Mouse (Mus musculus) midbrain, embryonic 14.5 days (tissue): ENCODE data around the gene Stt3b. TPM values are rescaled to one million over a fixed set of nuclear protein-coding genes. Genes with fewer than 3 reads are reported as not detected.
A peak's percentile ranks its signal among the peaks of the same experiment; 100 is the strongest.

ENCODE experiments used
- ATAC-seq: fragments of 200-750 bp; cut with Nextera tagmentation; 2 replicates; pipeline ENCODE4 v1.8.0; 2017; ENCODE audit warnings: moderate number of reproducible peaks, moderate library complexity; ENCODE audit not compliant: low FRiP score, low TSS enrichment
- DNase-seq: peaks from one replicate; pipeline ENCODE4 v3.0.0-alpha.2; 2015
- H3K27ac ChIP-seq: fragments of 300-500 bp; sonication (generic); replicated peaks from 2 replicates; pipeline ENCODE4 v1.5.1; 2014; ENCODE audit warnings: mild to moderate bottlenecking, low read depth, low read length, moderate library complexity
- H3K27me3 ChIP-seq: fragments of 300-500 bp; sonication (generic); 2 replicates; pipeline ENCODE4 v1.6.1; 2014; ENCODE audit warnings: low read length, control low read depth, mixed read lengths; ENCODE audit not compliant: control insufficient read depth, insufficient read depth
- H3K36me3 ChIP-seq: fragments of 300-500 bp; sonication (generic); 2 replicates; pipeline ENCODE4 v1.6.1; 2014; ENCODE audit warnings: low read length, control low read depth; ENCODE audit not compliant: control insufficient read depth, insufficient read depth
- H3K4me1 ChIP-seq: fragments of 300-500 bp; sonication (generic); 2 replicates; pipeline ENCODE4 v1.6.1; 2014; ENCODE audit warnings: mild to moderate bottlenecking, antibody characterized with exemption, low read length, control low read depth; ENCODE audit not compliant: control insufficient read depth, insufficient read depth
- H3K4me2 ChIP-seq: fragments of 300-500 bp; sonication (generic); 2 replicates; pipeline ENCODE4 v1.6.1; 2014; ENCODE audit warnings: mild to moderate bottlenecking, low read length, moderate library complexity
- H3K4me3 ChIP-seq: fragments of 300-500 bp; sonication (generic); replicated peaks from 2 replicates; pipeline ENCODE4 v1.5.1; 2014; ENCODE audit warnings: low read depth, low read length
- H3K9ac ChIP-seq: fragments of 300-500 bp; sonication (generic); replicated peaks from 2 replicates; pipeline ENCODE4 v1.6.1; 2014; ENCODE audit warnings: mild to moderate bottlenecking, low read length, moderate library complexity
- H3K9me3 ChIP-seq: fragments of 300-500 bp; sonication (generic); 2 replicates; pipeline ENCODE4 v1.6.1; 2016; ENCODE audit warnings: low read length, control low read depth, mixed read lengths; ENCODE audit not compliant: control insufficient read depth
- WGBS: fragments of 180-500 bp; shearing (Covaris S2); extraction: QIAGEN DNeasy Blood & Tissue Kit; methylation state at CpG from one replicate; pipeline ENCODE4 v1.1.7; 2014; 5-methylcytosine and 5-hydroxymethylcytosine counted together
- polyA plus RNA-seq: library from polyadenylated mRNA; unstranded; fragments of >200 nt; fragmentation: Nextera tagmentation; extraction: Ambion mirVana; gene quantifications from 2 replicates; pipeline ENCODE4 v1.2.1, GENCODE M21; 2014

The Stt3b gene
- polyA plus RNA-seq, 1 experiment from 2014 or later: 101 TPM

DNA sequence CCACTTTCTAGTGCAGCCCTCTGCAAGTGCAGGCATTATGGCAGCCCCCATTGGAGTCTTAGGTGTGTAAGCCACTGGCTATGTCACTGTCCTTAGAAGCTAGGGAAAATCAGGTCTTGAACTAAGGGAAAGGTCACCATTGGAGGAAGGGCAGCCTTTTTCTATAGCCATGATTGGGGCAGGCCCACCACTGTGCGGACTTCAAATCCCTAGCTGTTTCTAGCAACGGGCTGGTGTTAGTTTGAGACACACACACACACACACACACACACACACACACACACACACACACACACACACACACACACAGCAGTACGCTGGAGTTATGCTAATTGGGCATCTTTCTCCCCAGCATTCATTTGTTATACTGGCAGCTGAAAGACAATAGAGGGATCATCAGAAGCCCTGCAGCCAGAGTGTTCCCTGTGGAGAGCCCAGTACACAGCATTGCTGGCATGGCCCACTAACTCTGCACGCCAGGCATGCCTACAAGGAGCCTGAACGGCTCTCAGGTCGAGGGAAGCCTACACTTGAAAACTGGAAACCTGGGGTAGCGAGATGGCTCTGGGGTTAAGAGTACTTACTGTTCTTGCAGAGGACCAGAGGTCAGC, 85.4 kb downstream of the Stt3b start:
- ATAC-seq (peak; percentile 68; the same call in 1 of the 2 replicates), DNase-seq (peak; percentile 68)
- Histone ChIP-seq H3K9ac (no peak overlapping the region), H3K36me3 (no peaks in the 10 kb centered on the region), H3K27me3 (no peaks in the 10 kb centered on the region), H3K4me1 (no peaks in the 10 kb centered on the region), H3K4me2 (no peak overlapping the region), H3K4me3 (no peak overlapping the region), H3K9me3 (no peaks in the 10 kb centered on the region), H3K27ac (no peak overlapping the region)
- 16% methylated on average over 7 of the region's 7 CpGs for WGBS

DNA sequence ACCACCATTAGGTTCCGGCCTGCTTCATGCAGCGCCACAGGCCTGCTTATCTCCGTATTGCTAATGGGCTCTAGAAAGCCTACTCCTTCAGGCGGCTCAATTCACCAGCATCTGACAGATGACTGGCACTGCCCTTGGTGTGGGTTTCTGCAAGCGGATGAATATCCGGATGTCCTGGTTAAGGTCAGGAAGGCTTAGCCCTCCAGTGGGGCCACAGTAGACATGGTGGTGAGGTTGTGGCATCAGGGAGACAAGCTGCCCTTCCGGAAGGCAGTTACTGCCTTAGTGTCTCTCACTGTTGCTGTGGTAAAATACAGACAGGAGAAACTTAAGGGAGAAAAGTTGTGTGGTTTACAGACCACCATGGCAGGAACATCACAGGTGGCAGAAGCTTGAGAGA, 89.0 kb downstream of the Stt3b start:
- 90% methylated on average over 7 of the region's 7 CpGs for WGBS
- Histone ChIP-seq H3K27ac (no peak overlapping the region), H3K27me3 (no peaks in the 10 kb centered on the region), H3K36me3 (no peaks in the 10 kb centered on the region), H3K4me2 (no peak overlapping the region), H3K9ac (no peak overlapping the region), H3K9me3 (no peaks in the 10 kb centered on the region), H3K4me1 (no peaks in the 10 kb centered on the region), H3K4me3 (no peak overlapping the region)
- ATAC-seq (no peak), DNase-seq (no peak)

DNA sequence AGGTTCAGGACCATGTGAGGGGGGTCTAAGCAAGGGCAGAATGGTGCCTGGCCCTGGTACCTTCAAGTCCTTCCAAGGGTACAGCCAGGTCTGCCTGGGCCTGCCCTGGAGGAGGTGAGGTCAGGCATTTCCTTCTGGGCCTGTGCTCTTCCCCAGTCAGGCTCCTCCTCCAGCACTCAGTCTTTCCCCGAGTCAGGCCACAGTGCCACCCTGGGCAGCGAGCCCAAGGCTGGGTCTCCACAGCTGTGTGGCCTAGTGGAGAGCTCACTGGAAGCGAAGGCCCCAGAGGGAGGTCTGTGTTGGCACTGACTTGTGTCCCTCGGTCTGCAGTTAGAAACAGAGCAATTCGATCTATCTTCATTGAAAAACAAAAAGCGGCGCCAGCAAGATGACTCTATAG, 89.8 kb downstream of the Stt3b start:
- ATAC-seq (no peak), DNase-seq (no peak)
- H3K9me3 ChIP-seq: no peaks in the 10 kb centered on the region
- H3K27ac ChIP-seq: no peak overlapping the region
- no peak overlapping the region for H3K4me2 ChIP-seq
- H3K4me1 ChIP-seq: peaks cover 4% of the 10 kb centered on the region; the same call in 1 of the 2 replicates
- WGBS: 79% methylated on average over 7 of the region's 7 CpGs
- no peaks in the 10 kb centered on the region for H3K27me3 ChIP-seq
- no peak overlapping the region for H3K9ac ChIP-seq
- no peak overlapping the region for H3K4me3 ChIP-seq
- H3K36me3 ChIP-seq: no peaks in the 10 kb centered on the region

DNA sequence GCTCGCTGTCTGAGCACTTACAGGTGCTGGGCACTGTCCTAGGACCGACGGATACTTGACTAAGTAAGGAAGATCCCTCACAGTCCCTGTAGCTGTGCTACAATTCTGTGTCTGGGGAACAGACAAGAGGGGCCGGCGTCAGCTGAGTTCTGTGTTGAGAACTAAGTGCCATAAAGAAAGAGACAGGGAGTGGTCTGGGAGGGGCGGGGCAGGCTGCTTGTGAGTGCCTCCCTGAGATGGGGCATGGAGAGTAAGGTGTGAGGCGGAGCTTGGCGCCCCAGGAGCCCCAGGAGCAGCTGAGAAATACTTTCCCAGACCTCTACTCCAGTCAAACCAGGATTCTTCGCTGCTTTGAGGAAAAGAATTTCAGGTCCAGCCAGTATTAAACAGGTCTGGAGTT, 92.2 kb downstream of the Stt3b start:
- Histone ChIP-seq H3K9me3 (no peaks in the 10 kb centered on the region), H3K4me3 (no peak overlapping the region), H3K9ac (no peak overlapping the region), H3K36me3 (no peaks in the 10 kb centered on the region), H3K4me2 (no peak overlapping the region), H3K4me1 (peaks cover 4% of the 10 kb centered on the region; the same call in 1 of the 2 replicates), H3K27ac (no peak overlapping the region), H3K27me3 (no peaks in the 10 kb centered on the region)
- no peak for DNase-seq
- no peak for ATAC-seq
- WGBS: 32% methylated on average over 9 of the region's 9 CpGs

DNA sequence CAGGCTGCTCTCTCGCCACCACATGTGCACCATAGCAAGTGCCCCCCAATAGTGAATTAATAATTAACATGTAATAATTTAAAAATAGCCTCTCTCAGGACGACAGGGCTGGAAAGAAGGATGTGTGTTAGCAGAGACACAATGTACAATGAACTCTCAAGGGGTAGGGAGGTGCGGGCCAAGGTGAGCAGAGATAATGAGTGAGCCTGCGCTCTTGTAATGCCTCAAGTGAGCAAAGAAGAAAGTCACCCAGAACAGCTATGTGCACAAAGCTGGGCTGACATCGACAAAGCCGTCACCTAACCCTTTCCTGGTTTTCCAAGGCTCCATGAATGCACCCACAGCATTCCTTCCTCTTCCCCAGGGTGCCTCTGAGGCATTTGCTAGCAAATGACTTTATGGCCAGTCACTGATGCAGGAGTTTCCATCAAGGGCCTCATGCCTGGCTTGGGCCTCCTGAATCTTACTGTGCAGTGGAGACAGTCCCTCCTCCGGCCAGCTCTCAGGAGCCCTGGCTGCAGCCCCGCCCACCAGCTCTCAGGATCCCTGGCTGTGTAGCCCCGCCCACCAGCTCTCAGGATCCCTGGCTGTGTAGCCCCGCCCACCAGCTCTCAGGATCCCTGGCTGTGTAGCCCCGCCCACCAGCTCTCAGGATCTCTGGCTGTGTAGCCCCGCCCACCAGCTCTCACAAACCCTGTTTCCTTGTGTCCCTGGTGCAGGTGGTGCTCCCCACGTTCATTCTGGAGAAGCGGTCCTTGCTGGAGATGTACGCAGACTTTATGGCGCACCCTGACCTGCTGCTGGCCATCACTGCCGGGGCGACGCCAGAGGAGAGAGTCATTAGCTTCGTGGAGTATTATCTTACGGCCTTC, 94.2 kb downstream of the Stt3b start:
- 30% methylated on average over 20 of the region's 21 CpGs for WGBS
- ATAC-seq: no peak
- no peak overlapping the region for H3K4me3 ChIP-seq
- H3K4me1 ChIP-seq: peaks cover 4% of the 10 kb centered on the region; the same call in 1 of the 2 replicates
- no peak overlapping the region for H3K4me2 ChIP-seq
- no peak overlapping the region for H3K27ac ChIP-seq
- H3K27me3 ChIP-seq: no peaks in the 10 kb centered on the region
- DNase-seq: no peak
- H3K36me3 ChIP-seq: no peaks in the 10 kb centered on the region
- H3K9ac ChIP-seq: no peak overlapping the region
- no peaks in the 10 kb centered on the region for H3K9me3 ChIP-seq

DNA sequence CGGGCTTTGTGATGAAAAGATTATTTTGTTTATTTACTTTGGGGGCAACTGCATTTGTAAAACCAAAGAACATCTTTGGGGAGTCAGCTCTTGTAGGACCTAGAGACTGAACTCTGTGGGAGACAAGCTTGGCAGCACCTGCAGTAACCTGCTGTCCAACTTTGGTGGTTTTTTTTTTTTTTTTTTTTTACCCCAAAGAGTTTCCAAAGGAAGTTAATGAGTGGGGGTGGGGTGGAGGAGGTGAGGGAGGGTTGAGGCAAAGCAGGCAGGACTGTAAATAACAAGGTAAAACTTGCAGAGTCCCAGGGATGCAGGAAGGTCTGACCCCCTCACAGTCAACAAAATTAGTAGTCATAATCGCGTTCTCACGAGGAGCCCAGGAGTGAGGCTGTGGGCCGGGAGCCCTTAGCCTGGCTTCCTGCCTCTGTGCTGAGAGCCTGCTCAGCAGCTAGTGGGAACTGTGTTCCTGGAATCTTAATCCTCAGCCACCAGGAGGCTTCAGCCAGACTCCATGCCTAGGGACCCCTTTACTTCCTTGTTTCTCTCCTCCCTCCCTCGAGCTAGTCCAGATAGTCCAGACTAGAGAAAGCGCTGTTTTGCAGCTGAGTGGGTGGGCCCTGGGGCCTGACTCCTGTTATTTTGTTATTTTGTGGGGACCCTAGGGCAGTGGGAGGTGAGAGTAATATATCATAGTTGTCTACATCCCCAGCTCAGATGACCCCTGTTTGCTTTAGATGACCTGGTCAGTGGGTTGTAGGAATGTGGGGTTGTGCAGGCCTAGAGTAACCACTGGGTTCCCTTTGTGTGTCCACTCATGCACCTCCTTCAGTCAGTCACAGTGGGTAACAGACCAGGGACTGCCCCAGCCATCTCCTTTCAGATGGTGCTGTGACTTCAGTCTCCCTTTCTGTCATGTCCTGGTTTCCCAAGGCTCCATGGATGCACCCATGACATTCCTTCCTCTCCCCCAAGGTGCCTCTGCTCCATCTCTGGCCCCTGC, 95.3 kb downstream of the Stt3b start:
- Histone ChIP-seq H3K27me3 (no peaks in the 10 kb centered on the region), H3K36me3 (no peaks in the 10 kb centered on the region), H3K4me2 (no peak overlapping the region), H3K4me3 (no peak overlapping the region), H3K27ac (no peak overlapping the region), H3K9ac (no peak overlapping the region), H3K4me1 (peaks cover 4% of the 10 kb centered on the region; the same call in 1 of the 2 replicates), H3K9me3 (no peaks in the 10 kb centered on the region)
- DNase-seq (no peak), ATAC-seq (no peak)
- WGBS: 27% methylated on average over 7 of the region's 7 CpGs

DNA sequence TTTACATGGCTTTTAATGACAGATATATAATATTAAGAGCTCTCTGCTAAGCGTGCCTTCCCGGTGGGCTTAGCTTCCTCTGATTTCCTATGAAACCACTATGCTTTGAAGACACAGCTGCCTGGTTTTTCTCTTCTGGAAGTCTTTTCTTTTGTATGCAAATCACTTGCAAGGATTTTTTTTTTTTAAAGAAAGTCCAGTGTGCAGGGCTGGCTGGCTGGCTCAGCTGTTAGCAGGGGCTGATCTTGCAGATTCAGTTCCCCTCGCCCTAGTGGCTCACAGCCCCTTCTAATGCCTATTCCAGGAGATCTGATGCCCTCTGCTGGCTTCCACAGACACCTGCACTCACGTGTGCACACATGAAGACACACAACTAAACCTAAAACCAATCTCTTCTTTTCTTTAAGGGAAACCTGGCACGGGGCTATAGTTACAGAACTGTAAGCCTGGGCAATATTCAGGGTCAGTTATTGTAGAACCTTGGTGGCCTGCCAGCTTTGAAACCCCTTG, 96.4 kb downstream of the Stt3b start:
- H3K9me3 ChIP-seq: no peaks in the 10 kb centered on the region
- no peaks in the 10 kb centered on the region for H3K27me3 ChIP-seq
- no peak overlapping the region for H3K9ac ChIP-seq
- 79% methylated on average over 5 of the region's 5 CpGs for WGBS
- H3K4me3 ChIP-seq: no peak overlapping the region
- peaks cover 4% of the 10 kb centered on the region; the same call in 1 of the 2 replicates for H3K4me1 ChIP-seq
- H3K27ac ChIP-seq: no peak overlapping the region
- peak; percentile 34 for DNase-seq
- no peak overlapping the region for H3K4me2 ChIP-seq
- ATAC-seq: no peak
- no peaks in the 10 kb centered on the region for H3K36me3 ChIP-seq

DNA sequence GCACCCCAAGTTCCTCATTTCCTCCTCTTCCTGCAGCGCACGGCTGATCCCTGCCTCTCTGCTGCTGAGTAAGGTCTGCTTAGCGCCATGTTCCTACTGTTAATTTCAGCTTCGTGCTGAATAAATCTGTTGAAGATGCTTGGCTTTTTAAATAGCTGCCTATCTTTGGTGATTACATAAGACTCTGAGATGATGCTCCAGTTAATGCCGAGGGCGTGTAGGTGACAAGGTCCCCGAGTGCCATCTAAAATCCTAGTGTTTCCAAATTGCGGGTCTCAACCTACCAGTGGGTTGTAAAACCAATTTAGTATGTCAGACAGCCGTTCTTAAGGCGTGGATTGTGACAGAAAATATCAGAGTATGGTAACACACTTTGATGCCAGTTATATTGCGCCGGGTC, 99.7 kb downstream of the Stt3b start:
- Histone ChIP-seq H3K27ac (no peak overlapping the region), H3K9ac (no peak overlapping the region), H3K4me2 (no peak overlapping the region), H3K27me3 (no peaks in the 10 kb centered on the region), H3K9me3 (no peaks in the 10 kb centered on the region), H3K4me1 (0 out of 2 replicates have a peak, but pooled peaks cover 6% of the 10 kb centered on the region), H3K4me3 (no peak overlapping the region), H3K36me3 (no peaks in the 10 kb centered on the region)
- no peak for DNase-seq
- ATAC-seq: no peak
- WGBS: 86% methylated on average over 12 of the region's 12 CpGs
